31 mouse cellular contexts compared by ENCODE assay signal in genomic region chr10:40632087-40632486, GRCm38 (mm10). TPM values are rescaled to one million over a fixed set of nuclear protein-coding genes. Genes with fewer than 3 reads are reported as not detected.
DNase-seq lines count a peak whose midpoint lies in the region; ATAC-seq and TF ChIP-seq lines count a peak whose summit lies in the region.
"Had no signal": no experiment of that assay in that cellular context is flagged by ENCODE, and none has a peak within 500 bp of the region (broad histone marks: within the 10 kb centered on the region; RNA-seq: fewer than 3 reads in every experiment).

No protein-coding gene starts in this region.

- DNase-seq in forebrain, postnatal 0 days: no peak
- DNase-seq in forebrain, embryonic 11.5 days (ENCODE audit: low spot score): no peak
- no peak for DNase-seq in hindbrain, postnatal 0 days (ENCODE audit: low spot score)
- no peak for DNase-seq in hindbrain, embryonic 10.5 days (ENCODE audit: low spot score)
- DNase-seq in brain, embryonic 14.5 days (ENCODE audit: low read depth): peak; percentile 41
- DNase-seq: adrenal gland, postnatal 10 days; adrenal gland, postnatal 36 days; B cell, adult 2 months; cerebellum, adult 11-12 months; cerebellum, adult 8-10 months; cerebellum, postnatal 10 days; cerebellum, postnatal 36 days; embryo, embryonic 11 days; gastrocnemius, postnatal 10 days; gastrocnemius, postnatal 36 days; heart, adult 2 months; heart, postnatal 36 days had no signal

- no peaks in the 10 kb centered on the region for H3K36me3 ChIP-seq in forebrain, postnatal 0 days (ENCODE audit: insufficient read depth)
- no peaks in the 10 kb centered on the region for H3K36me3 ChIP-seq in forebrain, embryonic 11.5 days (ENCODE audit: control insufficient read depth, insufficient read depth, low read length)
- no peaks in the 10 kb centered on the region for H3K36me3 ChIP-seq in hindbrain, postnatal 0 days (ENCODE audit: insufficient read depth, low read length)
- H3K36me3 ChIP-seq in hindbrain, embryonic 10.5 days: no peaks in the 10 kb centered on the region
- no peaks in the 10 kb centered on the region for H3K36me3 ChIP-seq in midbrain, embryonic 16.5 days (ENCODE audit: control insufficient read depth, insufficient read depth, low read length)
- no peaks in the 10 kb centered on the region for H3K36me3 ChIP-seq in midbrain, embryonic 15.5 days (replicated peaks)
- H3K36me3 ChIP-seq: embryonic facial prominence, embryonic 10.5 days; embryonic facial prominence, embryonic 13.5 days; forebrain, embryonic 15.5 days; G1E; heart, embryonic 10.5 days; heart, embryonic 13.5 days had no signal

- WGBS in forebrain, postnatal 0 days: 57% methylated on average over 3 of the region's 3 CpGs
- WGBS in forebrain, embryonic 11.5 days: 79% methylated on average over 3 of the region's 3 CpGs
- WGBS in hindbrain, postnatal 0 days: 72% methylated on average over 3 of the region's 3 CpGs
- WGBS in hindbrain, embryonic 10.5 days: 87% methylated on average over 3 of the region's 3 CpGs
- 65% methylated on average over 3 of the region's 3 CpGs for WGBS in midbrain, embryonic 16.5 days
- WGBS in midbrain, embryonic 15.5 days: 65% methylated on average over 3 of the region's 3 CpGs

- no peaks in the 10 kb centered on the region for H3K27me3 ChIP-seq in forebrain, postnatal 0 days (ENCODE audit: insufficient read depth, low read length)
- H3K27me3 ChIP-seq in forebrain, embryonic 11.5 days (ENCODE audit: control insufficient read depth, insufficient read depth, low read length): no peaks in the 10 kb centered on the region
- H3K27me3 ChIP-seq in hindbrain, postnatal 0 days (ENCODE audit: insufficient read depth, low read length): no peaks in the 10 kb centered on the region
- no peaks in the 10 kb centered on the region for H3K27me3 ChIP-seq in hindbrain, embryonic 10.5 days (ENCODE audit: insufficient read depth, poor library complexity, severe bottlenecking)
- no peaks in the 10 kb centered on the region for H3K27me3 ChIP-seq in midbrain, embryonic 16.5 days (ENCODE audit: control insufficient read depth, insufficient read depth, low read depth, low read length)
- no peaks in the 10 kb centered on the region for H3K27me3 ChIP-seq in midbrain, embryonic 15.5 days (replicated peaks)
- H3K27me3 ChIP-seq: CH12.LX; embryonic facial prominence, embryonic 13.5 days; forebrain, embryonic 15.5 days; heart, embryonic 13.5 days; Patski had no signal

- no peak for TF ChIP-seq POLR2A in brain, embryonic 14.5 days (IDR thresholded peaks at IDR 0.05; ENCODE audit: borderline replicate concordance, extremely low read depth, insufficient read depth, insufficient read length, poor library complexity, severe bottlenecking)

- H3K9me3 ChIP-seq in forebrain, postnatal 0 days (ENCODE audit: low read length): no peaks in the 10 kb centered on the region
- no peaks in the 10 kb centered on the region for H3K9me3 ChIP-seq in forebrain, embryonic 11.5 days (ENCODE audit: control insufficient read depth, low read length)
- no peaks in the 10 kb centered on the region for H3K9me3 ChIP-seq in hindbrain, postnatal 0 days (ENCODE audit: low read length)
- no peaks in the 10 kb centered on the region for H3K9me3 ChIP-seq in hindbrain, embryonic 10.5 days
- no peaks in the 10 kb centered on the region for H3K9me3 ChIP-seq in midbrain, embryonic 16.5 days (replicated peaks; ENCODE audit: control insufficient read depth, low read length, poor library complexity, severe bottlenecking)
- no peaks in the 10 kb centered on the region for H3K9me3 ChIP-seq in midbrain, embryonic 15.5 days
- H3K9me3 ChIP-seq: embryonic facial prominence, embryonic 13.5 days; forebrain, embryonic 15.5 days; G1E; heart, embryonic 10.5 days had no signal

- H3K4me3 ChIP-seq in forebrain, postnatal 0 days (ENCODE audit: low read depth, low read length): no peak overlapping the region
- no peak overlapping the region for H3K4me3 ChIP-seq in forebrain, embryonic 11.5 days (ENCODE audit: low read depth, low read length)
- H3K4me3 ChIP-seq in hindbrain, postnatal 0 days (ENCODE audit: low read length): no peak overlapping the region
- H3K4me3 ChIP-seq in hindbrain, embryonic 10.5 days: no peak overlapping the region
- H3K4me3 ChIP-seq in midbrain, embryonic 16.5 days (ENCODE audit: low read depth, low read length): no peak overlapping the region
- no peak overlapping the region for H3K4me3 ChIP-seq in midbrain, embryonic 15.5 days
- H3K4me3 ChIP-seq: embryonic facial prominence, embryonic 10.5 days; embryonic facial prominence, embryonic 13.5 days; erythroblast, embryonic 14.5 days; forebrain, embryonic 15.5 days; heart, adult 2 months; heart, embryonic 10.5 days; heart, embryonic 13.5 days had no signal

- H3K4me2 ChIP-seq in forebrain, postnatal 0 days (ENCODE audit: low read depth): no peak overlapping the region
- no peak overlapping the region for H3K4me2 ChIP-seq in forebrain, embryonic 11.5 days (ENCODE audit: low read depth, low read length, severe bottlenecking)
- H3K4me2 ChIP-seq in hindbrain, postnatal 0 days (ENCODE audit: low read depth, low read length): no peak overlapping the region
- H3K4me2 ChIP-seq in midbrain, embryonic 16.5 days (ENCODE audit: low read length): no peak overlapping the region
- no peak overlapping the region for H3K4me2 ChIP-seq in midbrain, embryonic 15.5 days
- H3K4me2 ChIP-seq: embryonic facial prominence, embryonic 13.5 days; forebrain, embryonic 15.5 days; hindbrain, embryonic 14.5 days had no signal

- no peaks in the 10 kb centered on the region for H3K4me1 ChIP-seq in forebrain, postnatal 0 days (ENCODE audit: insufficient read depth)
- H3K4me1 ChIP-seq in forebrain, embryonic 11.5 days (replicated peaks; ENCODE audit: control insufficient read depth, insufficient read depth, low read length): no peaks in the 10 kb centered on the region
- H3K4me1 ChIP-seq in hindbrain, postnatal 0 days (ENCODE audit: insufficient read depth, low read length): peaks cover 6% of the 10 kb centered on the region; the same call in 1 of the 2 replicates
- peaks cover 9% of the 10 kb centered on the region for H3K4me1 ChIP-seq in hindbrain, embryonic 10.5 days (replicated peaks)
- H3K4me1 ChIP-seq in midbrain, embryonic 16.5 days (ENCODE audit: control insufficient read depth, insufficient read depth, low read length): no peaks in the 10 kb centered on the region
- H3K4me1 ChIP-seq in midbrain, embryonic 15.5 days: no peaks in the 10 kb centered on the region

- TF ChIP-seq CTCF in forebrain, postnatal 0 days (IDR thresholded peaks at IDR 0.05; ENCODE audit: low read depth): no peak
- no peak for TF ChIP-seq CTCF in hindbrain, postnatal 0 days (IDR thresholded peaks at IDR 0.05; ENCODE audit: low read depth)
- TF ChIP-seq CTCF in brain, embryonic 14.5 days (IDR thresholded peaks at IDR 0.05; ENCODE audit: borderline replicate concordance, extremely low read depth, insufficient read depth, insufficient read length): no peak

- H3K9ac ChIP-seq in forebrain, postnatal 0 days: no peak overlapping the region
- H3K9ac ChIP-seq in forebrain, embryonic 11.5 days (ENCODE audit: low read length): no peak overlapping the region
- H3K9ac ChIP-seq in hindbrain, postnatal 0 days (replicated peaks; ENCODE audit: low read length): no peak overlapping the region
- no peak overlapping the region for H3K9ac ChIP-seq in midbrain, embryonic 16.5 days (ENCODE audit: low read depth, low read length)
- H3K9ac ChIP-seq in midbrain, embryonic 15.5 days: no peak overlapping the region
- H3K9ac ChIP-seq: embryonic facial prominence, embryonic 13.5 days; forebrain, embryonic 15.5 days; heart, embryonic 13.5 days; hindbrain, embryonic 14.5 days had no signal

- H3K27ac ChIP-seq in forebrain, postnatal 0 days (ENCODE audit: low read depth, low read length): no peak overlapping the region
- H3K27ac ChIP-seq in forebrain, embryonic 11.5 days (ENCODE audit: low read depth, low read length): no peak overlapping the region
- peak overlapping the region; percentile 37; the same call in 1 of the 2 replicates for H3K27ac ChIP-seq in hindbrain, postnatal 0 days
- no peak overlapping the region for H3K27ac ChIP-seq in hindbrain, embryonic 10.5 days
- no peak overlapping the region for H3K27ac ChIP-seq in midbrain, embryonic 16.5 days (ENCODE audit: low read length)
- no peak overlapping the region for H3K27ac ChIP-seq in midbrain, embryonic 15.5 days
- H3K27ac ChIP-seq: embryonic facial prominence, embryonic 10.5 days; embryonic facial prominence, embryonic 13.5 days; forebrain, embryonic 15.5 days; heart, embryonic 10.5 days; heart, embryonic 13.5 days; hindbrain, embryonic 14.5 days had no signal

- ATAC-seq in forebrain, postnatal 0 days: peak; percentile 21; the same call in 1 of the 2 replicates
- no peak for ATAC-seq in forebrain, embryonic 11.5 days (replicated peaks; ENCODE audit: low FRiP score)
- ATAC-seq in hindbrain, postnatal 0 days: peak; percentile 65
- peak; percentile 39; the same call in 1 of the 2 replicates for ATAC-seq in midbrain, embryonic 16.5 days
- ATAC-seq in midbrain, embryonic 15.5 days (replicated peaks): no peak
- ATAC-seq: forebrain, embryonic 15.5 days; intestine, postnatal 0 days; Patski had no signal

RNA-seq across cellular contexts. Expression of gene Ddo, which starts 2.3 kb away (rescaled TPM):
- total RNA-seq in forebrain, postnatal 0 days (2014; rRNA removed): 1.9 and 3.7 TPM in 2 replicates
- polyA plus RNA-seq in forebrain, postnatal 0 days (2015; fragmentation: Nextera tagmentation; extraction: Ambion mirVana): 1.2 and 3.1 TPM in 2 replicates
- polyA plus RNA-seq in forebrain, embryonic 11.5 days (2014; fragmentation: Nextera tagmentation; extraction: Ambion mirVana): 0.09 and 0.15 TPM in 2 replicates
- total RNA-seq in hindbrain, postnatal 0 days (2014; rRNA removed): 3.8 and 6.0 TPM in 2 replicates
- 4.2 and 4.8 TPM in 2 replicates for polyA plus RNA-seq in hindbrain, postnatal 0 days (2015; fragmentation: Nextera tagmentation; extraction: Ambion mirVana)
- 0.19 and 1.4 TPM in 2 replicates for polyA plus RNA-seq in hindbrain, embryonic 10.5 days (2016; fragmentation: Nextera tagmentation; extraction: Ambion mirVana)
- 1.2 and 1.3 TPM in 2 replicates for polyA plus RNA-seq in midbrain, embryonic 16.5 days (2015; fragmentation: Nextera tagmentation; extraction: Ambion mirVana)
- polyA plus RNA-seq in midbrain, embryonic 15.5 days (2015; fragmentation: Nextera tagmentation; extraction: Ambion mirVana): 0.82 and 0.98 TPM in 2 replicates
- polyA plus RNA-seq in brain, embryonic 14.5 days (2012; rRNA removed): 0.69 and 0.83 TPM in 2 replicates
- total RNA-seq: CH12.LX; granulocyte monocyte progenitor cell, adult 5-6 weeks had no signal
- polyA plus RNA-seq: erythroblast, embryonic 14.5 days; G1E had no signal

RNA-seq across cellular contexts. Expression of gene Mettl24, which starts 51.0 kb away (rescaled TPM):
- 0.85 TPM in 1 of 2 replicates, not detected in the other for total RNA-seq in forebrain, postnatal 0 days (2014; rRNA removed)
- polyA plus RNA-seq in forebrain, postnatal 0 days (2015; fragmentation: Nextera tagmentation; extraction: Ambion mirVana): 0.77 and 0.87 TPM in 2 replicates
- polyA plus RNA-seq in forebrain, embryonic 11.5 days (2014; fragmentation: Nextera tagmentation; extraction: Ambion mirVana): 0.52 and 1.2 TPM in 2 replicates
- total RNA-seq in hindbrain, postnatal 0 days (2014; rRNA removed): 0.14 TPM in 1 of 2 replicates, not detected in the other
- polyA plus RNA-seq in hindbrain, postnatal 0 days (2015; fragmentation: Nextera tagmentation; extraction: Ambion mirVana): 1.1 TPM in 2 replicates
- polyA plus RNA-seq in hindbrain, embryonic 10.5 days (2016; fragmentation: Nextera tagmentation; extraction: Ambion mirVana): 1.2 and 1.4 TPM in 2 replicates
- 0.72 and 0.78 TPM in 2 replicates for polyA plus RNA-seq in midbrain, embryonic 16.5 days (2015; fragmentation: Nextera tagmentation; extraction: Ambion mirVana)
- 0.47 and 0.71 TPM in 2 replicates for polyA plus RNA-seq in midbrain, embryonic 15.5 days (2015; fragmentation: Nextera tagmentation; extraction: Ambion mirVana)
- 0.19 and 0.26 TPM in 2 replicates for polyA plus RNA-seq in brain, embryonic 14.5 days (2012; rRNA removed)
- total RNA-seq: CH12.LX, G1E had no signal
- polyA plus RNA-seq: erythroblast, embryonic 14.5 days; G1E; Patski had no signal

Comparison
In these comparisons a context has a peak if more than half of its experiments do, and no peak if none do; other contexts are left out.
1. ATAC-seq: peak in forebrain, postnatal 0 days (single experiment), hindbrain, postnatal 0 days (single experiment) and midbrain, embryonic 16.5 days (single experiment); none in forebrain, embryonic 11.5 days (single experiment) and midbrain, embryonic 15.5 days (single experiment).